Mouse (Mus musculus): Measurements from ENCODE around the gene Arid2. TPM values are rescaled to one million over a fixed set of nuclear protein-coding genes. Genes with fewer than 3 reads are reported as not detected.
A peak's percentile ranks its signal among the peaks of the same experiment; 100 is the strongest.
"Not testable (repeated sequence)": the region's sequence is repeated elsewhere in the genome, so short reads cannot be mapped to it uniquely, and the experiment has no call there.

Gene Arid2
- 33.0 and 33.1 TPM in 2 replicates for polyA plus RNA-seq (2016; fragmentation: Nextera tagmentation; extraction: Ambion mirVana)

DNA sequence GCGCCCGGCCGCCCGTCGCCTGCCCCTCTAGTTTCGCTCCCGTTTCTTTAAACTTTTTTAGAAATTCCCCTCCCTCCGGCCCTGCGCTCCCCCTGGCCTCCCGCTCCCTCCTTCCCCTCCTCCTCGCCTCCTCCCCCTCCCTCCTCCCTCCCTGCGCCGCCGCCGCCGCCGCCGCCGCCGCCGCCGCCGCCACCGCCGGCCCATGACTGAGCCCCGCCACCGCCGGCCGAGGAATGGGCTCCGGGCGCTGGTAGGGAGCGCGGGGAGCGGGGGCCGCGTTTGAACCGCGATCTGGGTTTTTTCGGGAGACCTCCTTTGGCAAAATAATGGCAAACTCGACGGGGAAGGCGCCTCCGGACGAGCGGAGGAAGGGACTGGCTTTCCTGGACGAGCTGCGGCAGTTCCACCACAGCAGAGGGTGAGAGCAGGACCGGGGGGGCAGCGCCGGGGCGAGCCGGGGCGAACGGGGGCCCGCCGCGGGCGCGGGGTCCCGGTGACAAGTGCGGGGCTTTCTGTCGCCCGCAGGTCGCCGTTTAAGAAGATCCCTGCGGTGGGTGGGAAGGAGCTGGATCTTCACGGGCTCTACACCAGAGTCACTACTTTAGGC, at the start of gene Arid2:
Gene Arid2 (plus strand): TSS at position 150 of the 607 bp plus-strand sequence.
- ATAC-seq (ENCODE audit: insufficient number of reproducible peaks, insufficient read depth, low FRiP score, low TSS enrichment), result 0 out of 2 replicates have a peak, but pooled peaks have one; percentile 0
- no peaks in the 10 kb centered on the region for H3K9me3 ChIP-seq
- WGBS, result under 1% methylated on average over 41 of the region's 67 CpGs
- peak within 1 kb of the TSS; percentile 100 for H3K27ac ChIP-seq
- no peaks in the 10 kb centered on the region for H3K36me3 ChIP-seq
- H3K27me3 ChIP-seq, result no peaks in the 10 kb centered on the region
- H3K4me3 ChIP-seq, result peak within 1 kb of the TSS; percentile 88
- peak within 1 kb of the TSS; percentile 99 for H3K9ac ChIP-seq
- peak within 1 kb of the TSS; percentile 81 for H3K4me2 ChIP-seq (replicated peaks)
- H3K4me1 ChIP-seq, result peaks cover 22% of the 10 kb centered on the region

GRCm38 (mm10) chr15:96238071-96238470, 49.2 kb upstream of the Arid2 start:
- Histone ChIP-seq H3K9ac (no peak overlapping the region), H3K9me3 (no peaks in the 10 kb centered on the region), H3K27ac (no peak overlapping the region), H3K36me3 (no peaks in the 10 kb centered on the region), H3K4me1 (no peaks in the 10 kb centered on the region; the same call in 1 of the 2 replicates), H3K27me3 (no peaks in the 10 kb centered on the region), H3K4me2 (replicated peaks) (no peak overlapping the region), H3K4me3 (no peak overlapping the region)
- 91% methylated on average over 4 of the region's 4 CpGs for WGBS
- ATAC-seq (ENCODE audit: insufficient number of reproducible peaks, insufficient read depth, low FRiP score, low TSS enrichment), result no peak

DNA sequence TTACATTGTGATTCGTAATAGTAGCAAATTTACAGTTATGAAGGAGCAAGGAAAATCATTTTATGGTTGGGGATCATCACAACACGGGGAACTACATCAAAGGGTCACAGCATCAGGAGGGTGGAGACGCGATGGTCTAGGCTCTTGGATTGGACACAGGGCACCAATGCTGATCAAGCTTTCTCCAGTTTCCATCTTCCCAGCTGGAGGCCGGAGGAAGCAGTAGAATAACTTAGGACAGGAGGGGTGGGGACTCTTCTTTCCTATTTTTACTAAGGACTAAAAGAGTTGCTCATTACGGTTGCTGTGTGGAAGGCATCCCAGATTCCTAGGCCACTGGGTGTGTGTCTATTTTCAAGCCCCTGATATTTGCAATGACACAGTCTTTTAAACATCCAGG, 43.1 kb upstream of the Arid2 start:
- Histone ChIP-seq H3K4me3 (no peak overlapping the region), H3K27me3 (no peaks in the 10 kb centered on the region), H3K9me3 (no peaks in the 10 kb centered on the region), H3K36me3 (no peaks in the 10 kb centered on the region), H3K9ac (no peak overlapping the region), H3K27ac (no peak overlapping the region), H3K4me2 (replicated peaks) (no peak overlapping the region), H3K4me1 (no peaks in the 10 kb centered on the region; the same call in 1 of the 2 replicates)
- no peak for ATAC-seq (ENCODE audit: insufficient number of reproducible peaks, insufficient read depth, low FRiP score, low TSS enrichment)
- 85% methylated on average over 6 of the region's 6 CpGs for WGBS

DNA sequence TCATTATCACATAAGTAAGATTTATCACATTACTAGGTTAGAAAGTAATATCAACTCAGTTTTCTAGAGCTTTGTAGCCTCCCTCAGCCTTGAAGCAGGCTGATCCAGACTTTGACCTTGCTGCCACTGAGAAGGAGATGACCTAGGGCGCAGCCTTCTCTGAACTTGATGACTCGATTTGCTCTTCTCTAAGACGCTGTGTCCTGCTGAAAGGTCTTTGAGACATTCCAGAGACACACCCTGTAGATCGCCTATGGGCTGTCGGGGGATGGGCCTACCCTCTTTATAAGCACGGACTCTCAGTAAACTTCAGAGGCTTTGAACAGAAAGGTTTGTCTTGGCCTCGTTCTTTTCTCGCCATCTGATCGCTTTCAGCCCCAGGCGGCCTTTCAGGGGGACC, 42.6 kb upstream of the Arid2 start:
- H3K9ac ChIP-seq; H3K27me3 ChIP-seq; H3K36me3 ChIP-seq; ATAC-seq (ENCODE audit: insufficient number of reproducible peaks, insufficient read depth, low FRiP score, low TSS enrichment); H3K4me2 ChIP-seq (replicated peaks); H3K4me3 ChIP-seq; H3K27ac ChIP-seq; H3K4me1 ChIP-seq; H3K9me3 ChIP-seq: not testable (repeated sequence)
- WGBS, result 59% methylated on average over 10 of the region's 10 CpGs

DNA sequence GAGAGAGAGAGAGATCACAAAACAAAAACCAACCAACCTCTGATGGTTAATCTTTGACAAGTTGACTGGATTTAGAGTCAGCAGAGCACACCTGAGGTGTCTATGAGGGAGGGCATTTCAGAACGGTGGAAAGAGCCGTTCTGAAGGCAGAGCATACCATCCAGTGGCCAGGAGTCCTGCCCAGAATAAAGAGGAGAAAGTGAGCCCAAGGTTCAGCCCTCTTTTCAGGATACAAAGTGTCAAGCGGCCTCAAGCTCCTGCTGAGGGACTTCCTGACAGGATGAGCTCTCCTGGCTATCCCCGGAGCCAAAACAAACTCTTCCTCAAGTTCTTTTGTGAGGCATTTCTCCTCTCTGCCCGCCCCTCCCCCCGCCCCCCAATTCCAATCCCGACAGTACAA, 33.5 kb upstream of the Arid2 start:
- Histone ChIP-seq H3K9me3 (no peaks in the 10 kb centered on the region), H3K27ac (no peak overlapping the region), H3K36me3 (no peaks in the 10 kb centered on the region), H3K4me2 (replicated peaks) (peak overlapping the region; percentile 48), H3K27me3 (no peaks in the 10 kb centered on the region), H3K4me1 (no peaks in the 10 kb centered on the region), H3K4me3 (peak overlapping the region; percentile 28), H3K9ac (peak overlapping the region; percentile 27; the same call in 1 of the 2 replicates)
- 2% methylated on average over 7 of the region's 7 CpGs for WGBS
- no peak for ATAC-seq (ENCODE audit: insufficient number of reproducible peaks, insufficient read depth, low FRiP score, low TSS enrichment)

GRCm38 (mm10) chr15:96254356-96254755, 33.0 kb upstream of the Arid2 start:
- H3K27ac ChIP-seq, result no peak overlapping the region
- 1% methylated on average over 17 of the region's 17 CpGs for WGBS
- no peaks in the 10 kb centered on the region for H3K9me3 ChIP-seq
- no peaks in the 10 kb centered on the region for H3K27me3 ChIP-seq
- ATAC-seq (ENCODE audit: insufficient number of reproducible peaks, insufficient read depth, low FRiP score, low TSS enrichment), result no peak
- H3K4me2 ChIP-seq (replicated peaks), result peak overlapping the region; percentile 48
- H3K9ac ChIP-seq, result peak overlapping the region; percentile 27
- H3K36me3 ChIP-seq, result no peaks in the 10 kb centered on the region
- peak overlapping the region; percentile 28 for H3K4me3 ChIP-seq
- no peaks in the 10 kb centered on the region for H3K4me1 ChIP-seq

- no peak overlapping the region for H3K4me3 ChIP-seq
- 68% methylated on average over 5 of the region's 5 CpGs for WGBS
- H3K9me3 ChIP-seq, result peaks cover 21% of the 10 kb centered on the region
- no peaks in the 10 kb centered on the region for H3K4me1 ChIP-seq
- no peak overlapping the region for H3K4me2 ChIP-seq (replicated peaks)
- H3K27ac ChIP-seq, result no peak overlapping the region
- H3K9ac ChIP-seq, result no peak overlapping the region
- H3K27me3 ChIP-seq, result no peaks in the 10 kb centered on the region
- no peak for ATAC-seq (ENCODE audit: insufficient number of reproducible peaks, insufficient read depth, low FRiP score, low TSS enrichment)
- no peaks in the 10 kb centered on the region for H3K36me3 ChIP-seq
Observed at GRCm38 (mm10) chr15:96257781-96258180, 29.5 kb upstream of the Arid2 start.

DNA sequence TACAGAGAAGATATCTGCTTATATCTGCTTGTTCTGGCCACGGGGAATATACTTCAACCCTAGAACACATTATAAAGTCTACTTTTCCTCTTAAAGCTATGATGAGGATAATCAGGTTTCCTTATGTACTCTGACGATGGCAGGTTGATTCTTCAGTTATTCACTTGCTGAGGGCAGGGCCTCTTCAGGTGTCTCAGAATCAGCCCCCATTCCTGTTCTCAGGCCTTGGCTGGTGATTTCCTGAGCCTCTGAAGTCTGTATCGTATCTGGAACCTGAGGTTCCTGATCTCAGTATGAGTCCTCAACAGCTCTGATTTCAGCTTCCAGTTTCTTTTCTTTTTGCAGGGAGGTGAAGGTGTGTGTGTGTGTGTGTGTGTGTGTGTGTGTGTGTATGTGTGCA, 22.7 kb upstream of the Arid2 start:
- Histone ChIP-seq H3K9ac (no peak overlapping the region), H3K4me3 (no peak overlapping the region), H3K36me3 (peaks cover 23% of the 10 kb centered on the region), H3K4me1 (no peaks in the 10 kb centered on the region), H3K27me3 (no peaks in the 10 kb centered on the region), H3K9me3 (peaks cover 38% of the 10 kb centered on the region), H3K27ac (no peak overlapping the region), H3K4me2 (replicated peaks) (no peak overlapping the region)
- 95% methylated on average over 3 of the region's 3 CpGs for WGBS
- ATAC-seq (ENCODE audit: insufficient number of reproducible peaks, insufficient read depth, low FRiP score, low TSS enrichment), result no peak

- Histone ChIP-seq H3K36me3 (peaks cover 23% of the 10 kb centered on the region), H3K9ac (no peak overlapping the region), H3K9me3 (peaks cover 17% of the 10 kb centered on the region; the same call in 1 of the 2 replicates), H3K4me3 (no peak overlapping the region), H3K4me2 (replicated peaks) (no peak overlapping the region), H3K27ac (no peak overlapping the region), H3K4me1 (peaks cover 9% of the 10 kb centered on the region; the same call in 1 of the 2 replicates), H3K27me3 (no peaks in the 10 kb centered on the region)
- no peak for ATAC-seq (ENCODE audit: insufficient number of reproducible peaks, insufficient read depth, low FRiP score, low TSS enrichment)
- 78% methylated on average over 9 of the region's 9 CpGs for WGBS
Observed at GRCm38 (mm10) chr15:96267933-96268332, 19.4 kb upstream of the Arid2 start.

- H3K27ac ChIP-seq, result no peak overlapping the region
- H3K9ac ChIP-seq, result no peak overlapping the region
- peaks cover 12% of the 10 kb centered on the region; the same call in 1 of the 2 replicates for H3K9me3 ChIP-seq
- no peaks in the 10 kb centered on the region for H3K27me3 ChIP-seq
- no peak overlapping the region for H3K4me2 ChIP-seq (replicated peaks)
- WGBS, result 90% methylated on average over 9 of the region's 9 CpGs
- no peak overlapping the region for H3K4me3 ChIP-seq
- H3K4me1 ChIP-seq, result peaks cover 9% of the 10 kb centered on the region; the same call in 1 of the 2 replicates
- peaks cover 23% of the 10 kb centered on the region for H3K36me3 ChIP-seq
- no peak for ATAC-seq (ENCODE audit: insufficient number of reproducible peaks, insufficient read depth, low FRiP score, low TSS enrichment)
Observed at GRCm38 (mm10) chr15:96268610-96269009, 18.7 kb upstream of the Arid2 start.

DNA sequence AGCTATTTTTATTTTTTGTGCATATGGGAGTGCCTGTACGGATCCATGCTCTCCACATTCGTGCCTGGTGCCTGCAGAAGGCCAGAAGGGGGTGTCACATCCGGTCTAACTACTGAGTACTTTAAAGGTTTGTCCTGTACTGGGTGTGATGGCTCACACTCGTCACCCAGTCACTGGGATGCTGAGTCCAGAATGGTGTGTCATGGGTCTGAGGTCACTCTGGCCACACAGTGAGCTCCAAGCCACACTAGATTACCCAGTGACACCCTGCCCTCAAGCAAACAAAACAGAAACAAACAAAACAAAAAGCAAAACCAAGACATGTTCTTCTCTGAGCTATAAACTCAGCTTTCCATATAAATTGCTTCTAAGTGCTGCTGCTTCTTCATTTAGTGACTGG, 17.9 kb upstream of the Arid2 start:
- no peak for ATAC-seq (ENCODE audit: insufficient number of reproducible peaks, insufficient read depth, low FRiP score, low TSS enrichment)
- H3K27ac ChIP-seq, result no peak overlapping the region
- H3K4me2 ChIP-seq (replicated peaks), result no peak overlapping the region
- H3K4me3 ChIP-seq, result no peak overlapping the region
- WGBS, result 91% methylated on average over 4 of the region's 4 CpGs
- H3K4me1 ChIP-seq, result peaks cover 9% of the 10 kb centered on the region; the same call in 1 of the 2 replicates
- H3K9me3 ChIP-seq, result peaks cover 11% of the 10 kb centered on the region; the same call in 1 of the 2 replicates
- H3K36me3 ChIP-seq, result peaks cover 26% of the 10 kb centered on the region
- H3K27me3 ChIP-seq, result no peaks in the 10 kb centered on the region
- no peak overlapping the region for H3K9ac ChIP-seq

DNA sequence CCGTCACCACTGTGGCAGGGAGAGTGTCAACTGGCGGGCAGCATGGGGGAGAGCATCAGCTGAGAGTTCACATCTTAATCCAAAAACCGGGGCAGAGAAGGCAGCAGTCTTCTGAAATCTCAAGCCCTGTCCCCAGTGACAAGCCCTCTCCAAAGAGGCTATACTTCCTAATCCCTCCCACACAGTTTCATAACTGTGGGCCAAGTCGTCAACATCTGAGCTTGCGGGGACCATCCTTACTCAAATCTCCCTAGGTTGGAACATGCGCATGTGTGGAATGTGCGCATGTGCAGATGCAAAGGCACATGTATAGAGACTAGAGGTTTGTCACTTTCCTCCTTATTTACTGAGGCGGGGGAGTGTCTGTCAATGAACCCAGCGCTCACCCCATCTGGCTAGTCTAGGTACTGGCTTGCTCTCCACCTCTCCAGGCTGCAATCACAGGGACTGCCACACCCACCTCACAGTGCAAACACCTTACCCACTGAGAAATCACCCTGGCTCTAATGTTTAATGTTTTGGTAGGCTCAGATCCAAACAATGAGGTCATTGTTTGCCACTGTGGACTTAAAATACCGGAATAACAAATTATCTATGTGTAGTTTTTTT, 16.9 kb upstream of the Arid2 start:
- H3K4me2 ChIP-seq (replicated peaks), result no peak overlapping the region
- no peak for ATAC-seq (ENCODE audit: insufficient number of reproducible peaks, insufficient read depth, low FRiP score, low TSS enrichment)
- no peak overlapping the region for H3K9ac ChIP-seq
- H3K9me3 ChIP-seq, result peaks cover 7% of the 10 kb centered on the region; the same call in 1 of the 2 replicates
- WGBS, result 89% methylated on average over 10 of the region's 10 CpGs
- H3K27ac ChIP-seq, result no peak overlapping the region
- no peaks in the 10 kb centered on the region for H3K27me3 ChIP-seq
- peaks cover 9% of the 10 kb centered on the region; the same call in 1 of the 2 replicates for H3K4me1 ChIP-seq
- H3K4me3 ChIP-seq, result no peak overlapping the region
- peaks cover 27% of the 10 kb centered on the region for H3K36me3 ChIP-seq

Measured in embryonic facial prominence, embryonic 12.5 days (tissue).